Mouse (Mus musculus) heart, adult 2 months (tissue): ENCODE measurements around the gene Tbxas1.

ENCODE experiments used
- CTCF ChIP-seq: fragments of 200-600 bp; IDR thresholded peaks from 2 replicates; pipeline ENCODE4 v1.8.1; 2022; ENCODE audit warnings: antibody characterized with exemption, mild to moderate bottlenecking, moderate library complexity
- EP300 ChIP-seq: fragments of 200-500 bp; IDR thresholded peaks from 2 replicates; pipeline ENCODE4 v1.6.1; 2011; ENCODE audit warnings: low read depth, low read length, control low read depth; ENCODE audit not compliant: insufficient read depth
- POLR2A ChIP-seq: fragments of 200-500 bp; IDR thresholded peaks from 2 replicates; pipeline ENCODE4 v1.6.1; 2011; ENCODE audit warnings: mild to moderate bottlenecking, low read depth, low read length, control low read depth; ENCODE audit not compliant: insufficient read depth

GRCm38 (mm10) chr6:39115438-39115837 lies 240.2 kb downstream of the Tbxas1 start:
- TF ChIP-seq POLR2A, result no peak
- TF ChIP-seq CTCF, result no peak
- TF ChIP-seq EP300, result no peak
